Mouse (Mus musculus): ENCODE measurements around the gene Foxj1.
"Not testable (repeated sequence)": the region's sequence is repeated elsewhere in the genome, so short reads cannot be mapped to it uniquely, and the experiment has no call there.

The Foxj1 gene

DNA sequence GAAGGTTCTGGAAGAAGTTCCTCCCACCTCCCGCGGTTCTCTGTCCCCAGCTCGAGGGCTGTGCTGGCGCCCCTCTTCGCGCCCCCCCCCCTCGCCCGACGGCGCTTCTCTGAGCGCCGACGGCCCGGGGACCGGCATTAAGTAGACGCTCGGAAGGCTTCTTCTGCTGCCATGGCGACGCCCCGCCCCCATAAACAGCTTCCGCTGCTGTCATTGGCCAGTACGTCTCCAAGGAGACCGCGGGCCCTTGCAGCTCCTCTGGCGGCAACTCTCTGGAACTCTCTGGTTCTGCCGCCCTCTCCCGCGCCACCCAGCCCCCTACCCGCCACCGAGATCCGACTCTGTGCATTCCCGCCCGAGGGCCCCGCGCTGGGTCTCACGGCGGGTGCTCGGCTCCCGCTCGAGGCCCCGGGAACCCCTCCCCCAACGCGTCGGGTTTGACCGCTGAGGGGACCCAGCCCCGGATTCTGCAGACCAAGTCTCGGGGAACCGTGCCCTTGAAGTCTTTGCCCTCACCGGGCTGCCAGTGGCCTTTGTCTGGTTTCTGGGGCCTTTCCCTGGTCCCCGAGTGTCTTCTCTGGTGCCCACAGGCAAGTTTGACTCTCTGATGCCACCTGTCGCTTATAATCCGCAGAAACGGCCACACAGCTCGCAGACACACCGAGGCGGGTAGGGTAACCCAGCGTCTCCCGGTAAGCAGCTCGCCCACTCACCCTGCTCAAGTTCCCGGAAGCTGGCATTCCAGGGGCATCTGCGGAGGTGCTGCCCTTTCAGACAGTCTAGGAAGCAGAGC is at the start of gene Foxj1:
TSS of gene Foxj1 (minus strand) at position 156 of the 793 bp plus-strand sequence.
- peak; percentile 94 for DNase-seq (ENCODE audit: inconsistent ontology term)

DNA sequence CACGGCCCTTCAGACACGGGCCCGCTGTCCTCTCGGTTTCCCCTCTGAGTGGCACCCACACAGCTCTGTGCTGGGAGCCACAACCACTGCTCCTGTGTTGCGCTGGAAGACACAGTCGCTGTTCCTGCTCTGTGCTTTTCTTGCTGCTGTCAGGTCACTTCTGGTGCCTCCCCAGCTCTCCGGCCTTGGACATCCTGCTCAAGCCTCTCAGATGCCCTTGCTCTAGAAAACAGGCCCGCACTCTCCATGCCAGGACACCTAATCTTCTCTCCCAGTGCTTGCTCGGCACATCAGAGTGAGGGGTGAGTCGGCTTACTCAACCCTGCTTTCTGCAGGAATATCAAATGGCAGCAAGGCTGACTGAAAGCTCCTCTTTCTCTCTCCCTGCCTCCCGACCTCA is 49.0 kb upstream of the Foxj1 start:
- no peak for DNase-seq (ENCODE audit: inconsistent ontology term)

- DNase-seq (ENCODE audit: inconsistent ontology term), result not testable (repeated sequence)
These were observed 47.9 kb upstream of the Foxj1 start for GRCm38 (mm10) chr11:116383070-116383469.

GRCm38 (mm10) chr11:116380767-116381166 is 45.6 kb upstream of the Foxj1 start:
- DNase-seq (ENCODE audit: inconsistent ontology term), result no peak

- no peak for DNase-seq (ENCODE audit: inconsistent ontology term)
These were observed 44.3 kb upstream of the Foxj1 start for GRCm38 (mm10) chr11:116379530-116379929.

- DNase-seq (ENCODE audit: inconsistent ontology term), result no peak
These were observed 41.9 kb upstream of the Foxj1 start for GRCm38 (mm10) chr11:116376945-116377661.

GRCm38 (mm10) chr11:116371894-116372450 is 36.8 kb upstream of the Foxj1 start:
- DNase-seq (ENCODE audit: inconsistent ontology term), result no peak

GRCm38 (mm10) chr11:116369633-116370032 is 34.4 kb upstream of the Foxj1 start:
- DNase-seq (ENCODE audit: inconsistent ontology term), result no peak

DNA sequence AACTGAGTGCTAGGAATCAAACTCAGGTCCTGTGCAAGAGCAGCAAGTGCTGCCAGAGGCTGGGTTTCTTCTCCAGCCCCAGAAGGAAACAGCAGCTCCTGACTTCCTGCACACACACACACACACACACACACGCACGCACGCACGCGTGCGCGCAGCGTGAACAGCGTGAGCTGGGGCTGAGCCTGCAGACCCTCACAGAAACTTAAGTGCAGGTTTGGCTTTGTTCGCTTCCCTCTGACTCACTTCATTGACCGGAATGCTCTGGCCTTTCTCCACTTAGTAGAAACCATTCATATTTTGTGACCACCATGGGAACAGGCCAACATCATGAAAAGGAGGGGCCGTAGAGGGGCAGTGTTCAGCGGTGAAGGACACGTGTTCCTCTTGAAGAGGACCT is 33.9 kb upstream of the Foxj1 start:
- DNase-seq (ENCODE audit: inconsistent ontology term), result peak; percentile 69

- peak; percentile 73 for DNase-seq (ENCODE audit: inconsistent ontology term)
These were observed 32.9 kb upstream of the Foxj1 start for GRCm38 (mm10) chr11:116368116-116368515.

GRCm38 (mm10) chr11:116366647-116367046 is 31.4 kb upstream of the Foxj1 start:
- no peak for DNase-seq (ENCODE audit: inconsistent ontology term)

- DNase-seq (ENCODE audit: inconsistent ontology term), result no peak
These were observed 30.9 kb upstream of the Foxj1 start for GRCm38 (mm10) chr11:116366124-116366523.

GRCm38 (mm10) chr11:116365432-116365831 is 30.2 kb upstream of the Foxj1 start:
- DNase-seq (ENCODE audit: inconsistent ontology term), result no peak

GRCm38 (mm10) chr11:116362015-116362414 is 26.8 kb upstream of the Foxj1 start:
- no peak for DNase-seq (ENCODE audit: inconsistent ontology term)

GRCm38 (mm10) chr11:116360915-116361314 is 25.7 kb upstream of the Foxj1 start:
- DNase-seq (ENCODE audit: inconsistent ontology term), result not testable (repeated sequence)

DNA sequence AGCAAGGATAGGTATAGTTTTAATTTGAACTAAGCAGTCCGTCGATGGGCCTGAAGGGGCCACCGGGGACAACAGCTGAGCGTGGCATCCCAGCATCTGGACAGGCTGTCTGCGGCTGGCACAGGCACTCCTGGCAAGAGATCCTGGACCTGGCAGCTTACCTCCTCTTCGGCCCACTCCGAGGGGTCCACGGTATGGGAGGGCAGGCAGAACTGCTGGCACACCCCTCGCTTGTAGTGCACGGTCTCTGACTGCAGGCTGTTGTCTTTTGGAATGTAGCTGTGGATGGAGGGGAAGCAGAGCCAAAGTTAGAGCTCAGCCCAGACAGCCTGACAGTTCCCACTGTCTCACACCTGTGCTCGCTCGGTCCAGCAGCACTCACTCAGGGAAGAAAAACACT is 24.5 kb upstream of the Foxj1 start:
- no peak for DNase-seq (ENCODE audit: inconsistent ontology term)

DNA sequence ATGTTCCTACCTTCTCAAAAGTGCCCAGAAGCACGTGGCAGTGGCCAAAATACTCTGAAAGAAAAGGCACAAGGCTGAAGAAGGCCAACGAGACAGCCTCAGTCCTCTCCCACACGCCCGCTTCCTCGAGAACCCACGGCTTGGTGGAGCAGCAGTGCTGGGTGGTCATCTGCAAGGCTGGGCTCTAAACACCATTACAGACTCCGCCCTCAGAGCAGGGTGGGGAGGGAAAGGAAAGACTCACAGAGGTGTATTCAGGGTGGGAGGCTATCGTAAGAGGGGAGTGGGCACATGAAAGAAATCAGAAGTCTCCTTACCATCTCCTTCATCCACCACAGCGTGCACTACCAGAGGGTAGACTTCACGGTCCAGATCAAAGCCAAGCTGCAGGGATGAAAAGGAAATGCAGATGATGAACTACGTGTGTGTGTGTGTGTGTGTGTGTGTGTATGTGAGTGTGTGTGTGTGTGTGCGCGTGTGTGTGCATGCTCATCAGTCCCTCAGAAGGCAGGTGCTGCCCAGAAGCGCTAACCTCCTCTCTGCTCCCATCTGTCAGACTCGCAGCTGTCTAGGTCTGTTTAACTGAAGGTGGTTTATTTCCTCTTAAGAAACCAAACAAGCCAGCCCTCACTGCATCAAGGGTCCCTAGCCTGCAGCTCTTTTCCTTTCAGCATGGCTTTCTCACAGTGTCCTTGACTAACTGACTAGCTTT is 23.9 kb upstream of the Foxj1 start:
- no peak for DNase-seq (ENCODE audit: inconsistent ontology term)

DNA sequence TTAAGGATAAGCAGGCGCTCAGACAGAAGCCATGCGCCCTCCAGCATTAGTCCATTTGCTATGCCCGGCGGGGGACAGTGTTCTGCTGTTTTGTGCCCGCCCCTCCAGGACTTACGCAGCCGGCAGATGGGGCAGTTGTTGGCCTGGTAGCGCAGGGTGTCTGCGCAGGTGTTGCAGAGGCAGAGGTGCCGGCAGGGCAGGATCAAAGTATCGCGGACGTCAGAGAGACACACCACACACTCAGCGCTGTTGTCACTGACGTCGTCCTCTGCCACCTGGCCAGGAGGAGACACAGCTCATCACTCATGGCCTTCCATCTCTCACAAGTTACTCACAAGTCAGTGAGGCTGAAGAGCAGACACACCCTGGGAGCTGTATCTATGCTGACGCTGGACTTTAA is 19.3 kb upstream of the Foxj1 start:
- no peak for DNase-seq (ENCODE audit: inconsistent ontology term)

- DNase-seq (ENCODE audit: inconsistent ontology term), result no peak
These were observed 18.3 kb upstream of the Foxj1 start for GRCm38 (mm10) chr11:116353535-116353934.

GRCm38 (mm10) chr11:116351294-116351693 is 16.1 kb upstream of the Foxj1 start:
- DNase-seq (ENCODE audit: inconsistent ontology term), result no peak

DNA sequence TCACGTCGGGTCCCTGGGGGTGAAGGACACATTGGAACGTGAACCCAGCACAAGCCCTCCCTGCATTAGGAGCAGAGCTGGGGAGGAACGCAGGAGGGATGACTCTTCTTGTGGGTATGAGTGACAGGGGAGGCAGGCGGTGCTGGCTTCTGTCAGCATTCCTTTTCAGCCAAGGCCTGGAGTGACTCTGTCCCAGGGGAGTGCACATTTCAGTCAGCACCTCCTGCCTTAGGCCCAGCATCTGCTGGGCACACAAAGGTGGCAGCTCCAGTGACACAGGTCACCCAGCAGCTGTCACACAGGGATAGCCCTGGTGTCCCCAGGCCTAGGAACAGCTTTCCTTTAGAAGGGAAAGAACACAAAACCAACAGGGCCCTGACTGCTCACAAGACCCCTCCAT is 12.8 kb upstream of the Foxj1 start:
- no peak for DNase-seq (ENCODE audit: inconsistent ontology term)

DNA sequence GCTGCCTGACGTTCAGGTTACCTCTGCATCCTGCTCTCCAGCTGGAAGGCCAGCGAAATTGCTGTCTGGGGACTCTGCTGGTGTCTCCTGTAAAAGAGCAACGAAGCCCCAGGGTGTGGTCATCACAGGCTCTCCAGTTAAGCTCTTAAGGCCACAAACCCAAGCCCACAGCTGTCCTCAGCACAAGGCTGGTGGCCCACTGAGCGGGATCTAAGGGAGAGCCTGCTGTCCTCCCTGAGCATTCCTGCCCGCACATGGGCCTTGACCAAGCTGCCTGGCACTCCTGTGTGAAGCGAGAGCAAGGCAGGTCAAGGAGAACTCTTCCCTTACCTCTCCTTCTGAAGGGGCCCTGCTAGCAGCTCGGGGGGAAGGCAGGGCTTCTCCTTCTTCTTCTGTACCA is 11.8 kb upstream of the Foxj1 start:
- no peak for DNase-seq (ENCODE audit: inconsistent ontology term)

Data from Muller cell, postnatal 12 days (primary cell).